ENCODE assay signal across 22 mouse cellular contexts in genomic region chr14:101529194-101529593, GRCm38 (mm10).
"Had no signal": no experiment of that assay in that cellular context is flagged by ENCODE, and none has a peak within 500 bp of the region (broad histone marks: within the 10 kb centered on the region; RNA-seq: fewer than 3 reads in every experiment).

No protein-coding gene starts in this region.

- H3K9me3 ChIP-seq: limb, embryonic 10.5 days; limb, embryonic 13.5 days; liver, embryonic 12.5 days; liver, embryonic 15.5 days; lung, embryonic 15.5 days; midbrain, embryonic 12.5 days; midbrain, embryonic 15.5 days; neural tube, embryonic 12.5 days; neural tube, embryonic 15.5 days; stomach, embryonic 15.5 days had no signal

- H3K9ac ChIP-seq: limb, embryonic 13.5 days; liver, embryonic 12.5 days; liver, embryonic 15.5 days; lung, embryonic 15.5 days; midbrain, embryonic 12.5 days; midbrain, embryonic 15.5 days; neural tube, embryonic 12.5 days; neural tube, embryonic 15.5 days; stomach, embryonic 15.5 days had no signal

- H3K4me3 ChIP-seq: limb, embryonic 10.5 days; limb, embryonic 13.5 days; liver, embryonic 12.5 days; liver, embryonic 15.5 days; lung, embryonic 15.5 days; midbrain, embryonic 12.5 days; midbrain, embryonic 15.5 days; neural tube, embryonic 12.5 days; neural tube, embryonic 15.5 days; stomach, embryonic 15.5 days had no signal

- H3K27ac ChIP-seq: limb, embryonic 10.5 days; limb, embryonic 13.5 days; liver, embryonic 12.5 days; liver, embryonic 15.5 days; lung, embryonic 15.5 days; midbrain, embryonic 12.5 days; midbrain, embryonic 15.5 days; neural tube, embryonic 12.5 days; neural tube, embryonic 15.5 days; stomach, embryonic 15.5 days had no signal

- H3K4me1 ChIP-seq: limb, embryonic 10.5 days; liver, embryonic 12.5 days; liver, embryonic 15.5 days; midbrain, embryonic 12.5 days; midbrain, embryonic 15.5 days; neural tube, embryonic 12.5 days; stomach, embryonic 15.5 days had no signal

- H3K27me3 ChIP-seq: limb, embryonic 13.5 days; liver, embryonic 12.5 days; liver, embryonic 15.5 days; lung, embryonic 15.5 days; midbrain, embryonic 12.5 days; midbrain, embryonic 15.5 days; neural tube, embryonic 12.5 days; neural tube, embryonic 15.5 days; stomach, embryonic 15.5 days had no signal

- H3K36me3 ChIP-seq: limb, embryonic 10.5 days; limb, embryonic 13.5 days; liver, embryonic 12.5 days; liver, embryonic 15.5 days; lung, embryonic 15.5 days; midbrain, embryonic 12.5 days; midbrain, embryonic 15.5 days; neural tube, embryonic 12.5 days; neural tube, embryonic 15.5 days; stomach, embryonic 15.5 days had no signal

- ATAC-seq: liver, embryonic 12.5 days; midbrain, embryonic 15.5 days had no signal

- DNase-seq: kidney, adult 8-10 months; kidney, postnatal 14 days; kidney, postnatal 4 days; liver; lung, adult 18-20 months; lung, postnatal 10 days; lung, postnatal 36 days; right cerebral cortex, adult 18-20 months; right cerebral cortex, postnatal 25 days; spleen, adult 18-20 months; thymus, adult 18-20 months; thymus, postnatal 36 days had no signal

- H3K4me2 ChIP-seq: limb, embryonic 13.5 days; liver, embryonic 12.5 days; liver, embryonic 15.5 days; lung, embryonic 15.5 days; midbrain, embryonic 12.5 days; midbrain, embryonic 15.5 days; neural tube, embryonic 12.5 days; neural tube, embryonic 15.5 days; stomach, embryonic 15.5 days had no signal
